Mouse (Mus musculus): ENCODE measurements around the gene Krtap19-3.

Krtap19-3 gene

GRCm38 (mm10) chr16:88877938-88878337 lies at the start of gene Krtap19-3:
Gene Krtap19-3, minus strand, starts transcription at chr16:88878038.
- DNase-seq: no peak

DNA sequence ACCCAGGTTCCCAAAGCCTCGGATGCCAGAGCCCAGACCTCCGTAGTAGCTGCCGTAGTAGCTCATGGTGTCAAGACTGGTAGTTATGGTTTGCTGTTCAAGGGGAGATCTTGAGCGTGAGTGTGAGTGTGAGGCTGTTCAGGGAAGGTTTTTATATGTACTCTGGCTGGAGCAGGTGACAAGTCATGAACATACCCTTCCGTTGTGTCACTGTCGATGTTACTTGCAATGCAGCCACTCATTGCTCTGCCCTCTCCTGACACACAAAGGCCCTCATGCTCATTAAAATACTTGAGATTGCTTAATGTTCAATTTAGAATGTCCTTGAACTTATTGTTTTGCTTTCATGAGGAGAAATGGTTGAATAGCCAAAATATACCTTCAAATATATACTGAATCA lies 18.5 kb upstream of the Krtap19-3 start, which contains the start of gene Krtap19-5:
TSS of gene Krtap19-5 (minus strand) at position 101 of the 400 bp plus-strand sequence.
- no peak for DNase-seq

GRCm38 (mm10) chr16:88886870-88887269 lies 9.0 kb upstream of the Krtap19-3 start:
- DNase-seq: no peak

- DNase-seq: no peak
These were observed 7.2 kb upstream of the Krtap19-3 start, which contains the start of gene Krtap19-4 for GRCm38 (mm10) chr16:88884989-88885388. Gene Krtap19-4, minus strand, starts transcription at chr16:88885089.

- DNase-seq: no peak
These were observed 3.7 kb downstream of the Krtap19-3 start, which contains the start of gene Krtap19-2 for GRCm38 (mm10) chr16:88874169-88874568. Gene Krtap19-2, minus strand, starts transcription at chr16:88874269.

DNA sequence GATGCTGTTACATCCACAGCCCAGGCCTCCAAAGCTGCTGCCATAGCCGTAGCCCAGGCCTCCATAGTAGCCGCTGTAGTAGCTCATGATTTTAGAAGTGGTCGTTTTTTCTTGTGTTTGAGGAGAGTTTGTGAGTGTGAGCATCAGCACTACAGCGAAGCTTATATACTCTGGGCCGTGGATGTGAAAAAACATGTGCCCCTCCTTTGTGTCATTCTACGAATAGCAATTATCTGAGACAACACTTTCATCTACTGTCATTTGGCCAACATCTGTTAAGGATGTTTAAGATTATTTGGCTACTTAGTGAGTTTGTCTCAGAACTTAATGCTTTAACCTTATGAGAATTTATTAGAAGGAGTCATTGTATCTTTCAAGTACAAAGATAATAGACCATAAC lies 8.5 kb downstream of the Krtap19-3 start, which contains the start of gene Krtap19-1:
TSS of gene Krtap19-1 (minus strand) at position 101 of the 400 bp plus-strand sequence.
- DNase-seq: no peak

- no peak for DNase-seq
These were observed 12.9 kb downstream of the Krtap19-3 start for GRCm38 (mm10) chr16:88864887-88865407.

- no peak for DNase-seq
These were observed 26.4 kb downstream of the Krtap19-3 start for GRCm38 (mm10) chr16:88851450-88851849.

- no peak for DNase-seq
These were observed 29.3 kb downstream of the Krtap19-3 start for GRCm38 (mm10) chr16:88848558-88848957.

- no peak for DNase-seq
These were observed 30.5 kb downstream of the Krtap19-3 start for GRCm38 (mm10) chr16:88847363-88847762.

All from cerebellum, adult 11 months (tissue).